In the genomic region with DNA sequence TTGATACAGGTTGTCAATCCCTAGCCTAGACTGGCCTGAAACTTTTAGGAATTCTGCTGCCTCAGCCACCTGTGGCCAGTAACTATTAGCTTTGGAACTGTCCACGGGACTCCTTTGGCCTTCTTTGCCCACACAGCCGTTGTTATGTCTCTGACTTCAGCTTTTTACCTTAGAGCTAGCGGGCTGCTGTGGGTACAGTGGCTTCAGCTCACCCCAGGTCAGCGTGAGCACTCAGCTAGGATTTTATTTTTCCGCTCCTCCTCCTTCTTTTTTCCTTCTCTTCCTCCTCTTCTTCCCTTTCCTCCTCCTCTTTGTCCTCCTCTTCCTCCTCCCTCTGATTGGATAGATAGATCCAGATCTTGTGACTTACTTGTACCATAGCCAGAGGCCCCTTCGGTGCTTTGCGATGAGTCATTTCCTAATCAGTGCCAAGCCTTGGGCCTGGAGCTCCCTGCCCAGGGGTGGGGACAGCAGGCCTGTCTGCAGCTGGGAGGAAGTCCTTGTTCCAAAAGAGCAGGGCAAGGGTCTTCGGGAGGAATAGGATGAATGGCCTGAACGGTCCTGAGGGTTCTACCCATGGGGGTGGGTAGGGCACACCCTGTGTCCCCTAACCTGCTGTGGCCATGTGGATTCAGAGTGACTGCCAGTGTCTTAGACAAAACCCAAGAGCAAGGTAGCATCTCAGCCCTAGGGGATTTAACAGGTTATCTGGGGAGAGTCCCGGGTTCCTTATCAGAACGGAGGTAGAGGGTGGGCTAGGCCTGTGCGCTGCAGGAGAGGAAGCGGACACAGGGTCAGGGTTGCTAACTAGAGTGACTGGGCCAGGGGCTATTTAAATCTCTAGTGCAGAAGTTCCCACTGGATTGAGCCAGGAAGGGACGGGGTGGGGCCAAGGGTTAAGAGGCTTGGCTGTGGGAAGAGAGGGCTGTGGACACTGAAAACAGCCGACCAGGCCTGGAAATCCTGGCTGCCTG, we compare ENCODE assay signal across 8 mouse cellular contexts. TPM values are rescaled to one million over a fixed set of nuclear protein-coding genes. Genes with fewer than 3 reads are reported as not detected.
A peak's percentile ranks its signal among the peaks of the same experiment; 100 is the strongest.
DNase-seq lines count a peak whose midpoint lies in the region; ATAC-seq and TF ChIP-seq lines count a peak whose summit lies in the region.

No protein-coding gene starts in this region.

- H3K79me2 ChIP-seq in C2C12 (ENCODE audit: control insufficient read depth, insufficient read depth) = peaks cover 86% of the 10 kb centered on the region

- TF ChIP-seq EP300 in liver, embryonic 14.5 days (IDR thresholded peaks at IDR 0.05; ENCODE audit: low read depth) = no peak
- TF ChIP-seq EP300 in stomach, postnatal 0 days (optimal IDR thresholded peaks at IDR 0.05) = no peak

- peak; percentile 96 for ATAC-seq in intestine, embryonic 15.5 days
- peak; percentile 68 for ATAC-seq in liver, embryonic 14.5 days (ENCODE audit: insufficient read depth)
- peak; percentile 91 for ATAC-seq in stomach, postnatal 0 days (ENCODE audit: low FRiP score, low TSS enrichment)
- ATAC-seq in midbrain, embryonic 15.5 days (replicated peaks) = no peak

- WGBS in intestine, embryonic 15.5 days = 35% methylated on average over 15 of the region's 15 CpGs
- 22% methylated on average over 15 of the region's 15 CpGs for WGBS in liver, embryonic 14.5 days (ENCODE audit: insufficient replicate concordance)
- WGBS in stomach, postnatal 0 days = 30% methylated on average over 15 of the region's 15 CpGs
- 72% methylated on average over 15 of the region's 15 CpGs for WGBS in midbrain, embryonic 15.5 days

- DNase-seq in 3134 (ENCODE audit: extremely low read depth, insufficient read length, low spot score) = peak; percentile 86
- peak; percentile 82 for DNase-seq in gastrocnemius, adult 18-20 months (ENCODE audit: low spot score)
- DNase-seq in liver, embryonic 14.5 days (ENCODE audit: low read depth in 3 of 3, low spot score in 3 of 3) = no peak
- peak; percentile 82 for DNase-seq in stomach, postnatal 0 days (ENCODE audit: low spot score)
- DNase-seq in layer of hippocampus, postnatal 14 days (ENCODE audit: low spot score in 2 of 2) = no peak

- H3K4me3 ChIP-seq in C2C12 (ENCODE audit: insufficient read depth, poor library complexity, severe bottlenecking) = no peak overlapping the region
- H3K4me3 ChIP-seq in intestine, embryonic 15.5 days (replicated peaks) = no peak overlapping the region
- H3K4me3 ChIP-seq in liver, embryonic 14.5 days (ENCODE audit: insufficient read depth in 1 of 2, low read depth in 2 of 2, low read length in 2 of 2) = no peak overlapping the region
- no peak overlapping the region for H3K4me3 ChIP-seq in stomach, postnatal 0 days (ENCODE audit: low read depth, low read length)
- no peak overlapping the region for H3K4me3 ChIP-seq in midbrain, embryonic 15.5 days

- no peak for TF ChIP-seq CTCF in C2C12 (IDR thresholded peaks at IDR 0.05; ENCODE audit: control insufficient read depth, insufficient read depth, insufficient read length)
- TF ChIP-seq CTCF in liver, embryonic 14.5 days (IDR thresholded peaks at IDR 0.05; ENCODE audit: low read depth) = no peak
- TF ChIP-seq CTCF in stomach, postnatal 0 days (IDR thresholded peaks at IDR 0.05; ENCODE audit: low read depth) = no peak; the same call in 1 of the 2 replicates

- H3K27me3 ChIP-seq in C2C12 (ENCODE audit: control insufficient read depth, insufficient read depth, insufficient read length) = no peaks in the 10 kb centered on the region
- H3K27me3 ChIP-seq in intestine, embryonic 15.5 days (replicated peaks) = no peaks in the 10 kb centered on the region
- no peaks in the 10 kb centered on the region for H3K27me3 ChIP-seq in liver, embryonic 14.5 days (ENCODE audit: control insufficient read depth, insufficient read depth, low read length)
- H3K27me3 ChIP-seq in stomach, postnatal 0 days (ENCODE audit: control insufficient read depth, insufficient read depth, low read length) = no peaks in the 10 kb centered on the region
- 0 out of 2 replicates have a peak, but pooled peaks cover 2% of the 10 kb centered on the region for H3K27me3 ChIP-seq in midbrain, embryonic 15.5 days (replicated peaks)

- peaks cover 65% of the 10 kb centered on the region for H3K79me3 ChIP-seq in C2C12 (ENCODE audit: low read depth)

- peak overlapping the region; percentile 91 for H3K27ac ChIP-seq in intestine, embryonic 15.5 days
- no peak overlapping the region for H3K27ac ChIP-seq in liver, embryonic 14.5 days
- peak overlapping the region; percentile 88 for H3K27ac ChIP-seq in stomach, postnatal 0 days (replicated peaks)
- H3K27ac ChIP-seq in midbrain, embryonic 15.5 days = no peak overlapping the region

- no peak overlapping the region for H3K9ac ChIP-seq in intestine, embryonic 15.5 days
- no peak overlapping the region for H3K9ac ChIP-seq in liver, embryonic 14.5 days (replicated peaks)
- no peak overlapping the region for H3K9ac ChIP-seq in stomach, postnatal 0 days (ENCODE audit: low read length)
- no peak overlapping the region for H3K9ac ChIP-seq in midbrain, embryonic 15.5 days

- H3K4me2 ChIP-seq in intestine, embryonic 15.5 days (replicated peaks) = peak overlapping the region; percentile 37
- H3K4me2 ChIP-seq in liver, embryonic 14.5 days (ENCODE audit: low read depth) = no peak overlapping the region
- H3K4me2 ChIP-seq in stomach, postnatal 0 days (replicated peaks; ENCODE audit: low read depth) = peak overlapping the region; percentile 36
- no peak overlapping the region for H3K4me2 ChIP-seq in midbrain, embryonic 15.5 days

- no peaks in the 10 kb centered on the region for H3K9me3 ChIP-seq in intestine, embryonic 15.5 days
- no peaks in the 10 kb centered on the region for H3K9me3 ChIP-seq in liver, embryonic 14.5 days (ENCODE audit: control insufficient read depth, low read length)
- H3K9me3 ChIP-seq in stomach, postnatal 0 days (ENCODE audit: control insufficient read depth, low read length) = no peaks in the 10 kb centered on the region
- H3K9me3 ChIP-seq in midbrain, embryonic 15.5 days = no peaks in the 10 kb centered on the region

- peaks cover 25% of the 10 kb centered on the region for H3K36me3 ChIP-seq in C2C12 (ENCODE audit: control insufficient read depth, insufficient read depth)
- H3K36me3 ChIP-seq in intestine, embryonic 15.5 days = no peaks in the 10 kb centered on the region
- no peaks in the 10 kb centered on the region for H3K36me3 ChIP-seq in liver, embryonic 14.5 days (replicated peaks; ENCODE audit: control insufficient read depth, insufficient read depth, low read depth)
- H3K36me3 ChIP-seq in stomach, postnatal 0 days (ENCODE audit: control insufficient read depth, insufficient read depth, low read length) = no peaks in the 10 kb centered on the region
- no peaks in the 10 kb centered on the region for H3K36me3 ChIP-seq in midbrain, embryonic 15.5 days (replicated peaks)

- H3K4me1 ChIP-seq in intestine, embryonic 15.5 days (replicated peaks) = peaks cover 39% of the 10 kb centered on the region
- peaks cover 0 to 14% of the 10 kb centered on the region in 2 experiments; a peak in 2 of 4 replicates for H3K4me1 ChIP-seq in liver, embryonic 14.5 days (replicated peaks; ENCODE audit: control insufficient read depth in 2 of 2, insufficient read depth in 2 of 2, low read length in 1 of 2)
- H3K4me1 ChIP-seq in stomach, postnatal 0 days (replicated peaks; ENCODE audit: control insufficient read depth, insufficient read depth) = peaks cover 14% of the 10 kb centered on the region
- no peaks in the 10 kb centered on the region for H3K4me1 ChIP-seq in midbrain, embryonic 15.5 days

- peak overlapping the region; percentile 68 for H3ac ChIP-seq in C2C12 (ENCODE audit: control insufficient read depth, insufficient read length, low read depth)

TF ChIP-seq in C2C12, 6 proteins besides CTCF, POLR2A, EP300 and RAD21:
- peak; percentile 33 for TF ChIP-seq USF1 (IDR thresholded peaks at IDR 0.05; ENCODE audit: low read depth)
- TF ChIP-seq CEBPB (IDR thresholded peaks at IDR 0.05; ENCODE audit: low read depth) = no peak
- TF ChIP-seq FOSL1 (IDR thresholded peaks at IDR 0.05; ENCODE audit: insufficient read depth, low read length, poor library complexity, severe bottlenecking) = peak; percentile 56
- no peak for TF ChIP-seq MYOD1 (IDR thresholded peaks at IDR 0.05; ENCODE audit: control insufficient read depth, insufficient read length, low read depth)
- TF ChIP-seq MAX (IDR thresholded peaks at IDR 0.05) = peak; percentile 35
- TF ChIP-seq MYOG (IDR thresholded peaks at IDR 0.05; ENCODE audit: control insufficient read depth, extremely low read depth, insufficient read length) = no peak

RNA-seq across cellular contexts. Expression of a gene that starts 58.5 kb away (rescaled TPM):
- 24.9 TPM for polyA plus RNA-seq in C2C12 (2012; fragmentation: generic; extraction: Trizol)
- total RNA-seq in gastrocnemius, adult 18-20 months (2021) = 1 to 10 TPM; 4.8 to 6.6 TPM
- polyA plus RNA-seq in intestine, embryonic 15.5 days (2015; fragmentation: Nextera tagmentation; extraction: Ambion mirVana) = 19.8 and 24.1 TPM in 2 replicates
- polyA plus RNA-seq in liver, embryonic 14.5 days (2012; rRNA removed) = 1.1 TPM in 2 replicates
- 1.3 and 1.5 TPM in 2 replicates for polyA plus RNA-seq in liver, embryonic 14.5 days (2014; fragmentation: Nextera tagmentation; extraction: Ambion mirVana)
- 13.4 and 15.7 TPM in 2 replicates for polyA plus RNA-seq in stomach, postnatal 0 days (2015; fragmentation: Nextera tagmentation; extraction: Ambion mirVana)
- 6.0 and 6.8 TPM in 2 replicates for polyA plus RNA-seq in midbrain, embryonic 15.5 days (2015; fragmentation: Nextera tagmentation; extraction: Ambion mirVana)
- total RNA-seq in layer of hippocampus, postnatal 14 days (2021) = 10 to 100 TPM; 51.9 to 69.5 TPM

Comparison
In these comparisons a context has a peak if more than half of its experiments do, and no peak if none do; other contexts are left out.
1. DNase-seq: peak in 3134 (single experiment), gastrocnemius, adult 18-20 months (single experiment) and stomach, postnatal 0 days (single experiment); none in liver, embryonic 14.5 days (0 of 3) and layer of hippocampus, postnatal 14 days (0 of 2).
2. H3K27ac ChIP-seq: peak in intestine, embryonic 15.5 days (single experiment) and stomach, postnatal 0 days (single experiment); none in liver, embryonic 14.5 days (single experiment) and midbrain, embryonic 15.5 days (single experiment).
3. H3K4me2 ChIP-seq: peak in intestine, embryonic 15.5 days (single experiment) and stomach, postnatal 0 days (single experiment); none in liver, embryonic 14.5 days (single experiment) and midbrain, embryonic 15.5 days (single experiment).